Mouse (Mus musculus) adrenal gland, postnatal 10 days (tissue): ENCODE results near the gene Rpl27. TPM values are rescaled to one million over a fixed set of nuclear protein-coding genes. Genes with fewer than 3 reads are reported as not detected.
"Not testable (repeated sequence)": the region's sequence is repeated elsewhere in the genome, so short reads cannot be mapped to it uniquely, and the experiment has no call there.

Experiments
- DNase-seq: peaks from one replicate; pipeline ENCODE4 v3.0.0; 2021; ENCODE audit warnings: mixed read lengths
- long read RNA-seq, 2 experiments: library from polyadenylated mRNA; stranded (forward); transcript quantifications; one replicate each; pipeline ENCODE4 v2.0.0; 2021
- total RNA-seq, 2 experiments: library from RNA; stranded (reverse); gene quantifications; 2 replicates each; pipeline ENCODE4 v1.2.3; 2021

Gene Rpl27
- 10 to 100 TPM; 75.5 to 92.7 TPM for total RNA-seq
- long read RNA-seq, experiment 1, transcript Rpl27-202 (4 exons, 732 nt): minor isoform, 49 of 234 reads
- long read RNA-seq, experiment 1, transcript Rpl27-201 (5 exons, 614 nt): major isoform, 171 of 234 reads
- long read RNA-seq, experiment 1, transcript Rpl27-205 (2 exons, 548 nt): minor isoform, 5 of 234 reads
- long read RNA-seq, experiment 1, partial matches to known transcripts: 3 of 234 reads
- long read RNA-seq, experiment 1, other reads (novel, unspliced or antisense): 6 of 234 reads
- long read RNA-seq, experiment 2, transcript Rpl27-202 (4 exons, 732 nt): minor isoform, 25 of 140 reads
- long read RNA-seq, experiment 2, transcript Rpl27-201 (5 exons, 614 nt): major isoform, 112 of 140 reads
- long read RNA-seq, experiment 2, partial matches to known transcripts: 2 of 140 reads
- long read RNA-seq, experiment 2, other reads (novel, unspliced or antisense): 1 of 140 reads

DNA sequence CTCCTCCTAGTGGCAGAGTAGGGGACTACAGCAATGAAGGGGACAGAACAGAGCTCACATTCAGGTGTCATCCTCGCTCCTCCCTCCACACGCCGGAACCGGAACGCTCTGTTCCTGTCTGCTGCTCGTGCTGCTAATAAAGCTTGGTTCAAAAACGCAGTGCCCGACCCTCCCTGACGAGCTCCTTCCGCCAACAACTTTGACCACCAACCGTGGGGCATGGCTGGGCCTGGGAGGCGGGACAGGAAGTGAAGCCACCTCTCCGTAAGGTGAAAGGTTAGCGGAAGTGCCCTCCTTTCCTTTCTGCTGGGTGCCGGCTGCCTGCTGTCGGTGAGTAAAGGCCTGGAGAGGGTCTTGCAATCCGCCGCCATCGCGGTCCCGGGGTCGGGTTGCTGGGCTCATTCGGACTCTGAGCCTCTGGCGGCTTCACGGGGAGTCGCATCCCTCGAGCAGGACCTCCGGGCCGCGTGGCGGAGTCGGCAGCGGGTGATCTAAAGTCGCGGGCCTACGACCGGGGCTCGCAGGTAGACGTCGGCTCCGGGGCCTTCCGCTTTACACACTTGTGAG is at the start of gene Rpl27:
Rpl27 (plus strand) TSS at position 172 of the 567 bp plus-strand sequence.
- DNase-seq: peak; percentile 96

- peak; percentile 87 for DNase-seq
Observed at GRCm38 (mm10) chr11:101395110-101395509, 47.0 kb upstream of the Rpl27 start.

DNA sequence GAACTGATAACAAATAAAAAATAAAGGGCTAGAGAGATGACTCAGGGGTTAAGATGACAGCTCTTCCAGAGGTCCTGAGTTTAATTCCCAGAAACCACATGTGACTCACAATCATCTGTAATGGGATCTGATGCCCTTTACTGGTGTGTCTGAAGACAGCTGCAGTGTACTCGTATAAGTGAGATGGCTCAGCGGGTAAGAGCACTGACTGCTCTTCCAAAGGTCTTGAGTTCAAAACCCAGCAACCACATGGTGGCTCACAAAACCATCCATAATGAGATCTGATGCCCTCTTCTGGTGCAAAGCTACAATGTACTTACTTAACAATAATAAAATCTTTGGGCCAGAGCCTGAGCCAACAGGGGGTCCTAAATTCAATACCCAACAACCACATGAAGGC is 26.8 kb upstream of the Rpl27 start:
- no peak for DNase-seq

GRCm38 (mm10) chr11:101416433-101417100 is 25.5 kb upstream of the Rpl27 start:
- no peak for DNase-seq

- DNase-seq: peak; percentile 95
Observed at GRCm38 (mm10) chr11:101417101-101417855, 24.8 kb upstream of the Rpl27 start, which contains the start of gene Aarsd1. TSS of gene Aarsd1 (minus strand) at chr11:101417615.

- no peak for DNase-seq
Observed at GRCm38 (mm10) chr11:101418991-101419390, 23.1 kb upstream of the Rpl27 start.

DNA sequence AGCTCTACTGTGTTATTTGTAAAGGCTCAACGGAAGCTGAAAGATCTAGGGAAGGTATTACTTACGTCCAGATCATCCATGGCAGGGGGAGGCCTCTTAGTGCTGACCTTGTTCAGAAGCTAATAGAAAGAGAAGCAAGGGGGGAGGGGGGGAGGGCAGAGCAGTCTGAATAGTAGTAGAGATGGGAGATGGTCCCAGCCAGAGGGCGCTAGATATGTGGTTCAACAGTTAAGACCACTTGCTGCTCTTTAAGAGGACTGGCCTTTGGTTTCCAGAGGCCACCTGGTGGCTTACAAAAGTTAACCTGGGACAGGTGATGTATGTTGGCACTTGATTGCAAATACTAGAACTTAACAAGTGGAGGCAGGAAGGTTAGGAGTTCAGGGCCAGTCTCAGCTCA is 22.5 kb upstream of the Rpl27 start:
- no peak for DNase-seq

- DNase-seq: no peak
Observed at GRCm38 (mm10) chr11:101420148-101420547, 21.9 kb upstream of the Rpl27 start.

DNA sequence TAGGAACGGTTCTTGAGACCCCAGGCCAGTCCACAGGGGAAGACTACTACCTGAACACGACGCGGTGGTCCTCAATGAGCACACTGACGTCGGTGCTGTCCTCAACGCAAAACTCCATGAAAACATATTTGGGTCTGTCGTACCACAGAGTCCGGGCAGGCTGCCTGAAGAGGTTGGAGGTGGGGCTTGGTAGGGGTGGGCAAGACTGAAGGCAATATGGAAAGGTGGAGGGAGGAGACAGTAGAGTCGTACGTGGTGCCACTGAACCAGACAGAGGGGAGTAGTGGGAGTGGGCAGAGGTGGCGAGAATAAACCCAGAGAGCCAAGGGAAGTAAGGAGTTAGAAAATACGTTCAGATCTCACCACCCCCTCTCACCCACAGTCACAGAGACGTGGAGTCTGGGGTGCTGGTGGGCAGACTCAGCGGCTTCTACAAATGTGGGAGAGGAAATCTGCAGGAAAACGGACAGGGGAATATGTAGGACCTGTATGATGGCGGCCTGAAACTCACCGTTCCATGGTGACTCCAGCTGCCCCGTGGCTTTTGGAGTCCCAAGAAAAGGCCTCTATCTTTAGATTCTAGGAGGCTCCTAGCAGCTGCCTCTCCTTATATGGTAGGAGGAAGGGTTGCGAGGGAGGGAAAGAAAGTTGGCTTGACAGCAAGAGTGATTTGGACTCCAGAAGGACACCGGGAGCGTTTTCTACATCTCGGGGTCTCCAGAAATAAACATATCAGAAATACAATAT is 17.8 kb upstream of the Rpl27 start, which contains the start of gene Gm27029:
Gm27029 (minus strand) TSS at position 692 of the 747 bp plus-strand sequence.
- peak; percentile 33 for DNase-seq

DNA sequence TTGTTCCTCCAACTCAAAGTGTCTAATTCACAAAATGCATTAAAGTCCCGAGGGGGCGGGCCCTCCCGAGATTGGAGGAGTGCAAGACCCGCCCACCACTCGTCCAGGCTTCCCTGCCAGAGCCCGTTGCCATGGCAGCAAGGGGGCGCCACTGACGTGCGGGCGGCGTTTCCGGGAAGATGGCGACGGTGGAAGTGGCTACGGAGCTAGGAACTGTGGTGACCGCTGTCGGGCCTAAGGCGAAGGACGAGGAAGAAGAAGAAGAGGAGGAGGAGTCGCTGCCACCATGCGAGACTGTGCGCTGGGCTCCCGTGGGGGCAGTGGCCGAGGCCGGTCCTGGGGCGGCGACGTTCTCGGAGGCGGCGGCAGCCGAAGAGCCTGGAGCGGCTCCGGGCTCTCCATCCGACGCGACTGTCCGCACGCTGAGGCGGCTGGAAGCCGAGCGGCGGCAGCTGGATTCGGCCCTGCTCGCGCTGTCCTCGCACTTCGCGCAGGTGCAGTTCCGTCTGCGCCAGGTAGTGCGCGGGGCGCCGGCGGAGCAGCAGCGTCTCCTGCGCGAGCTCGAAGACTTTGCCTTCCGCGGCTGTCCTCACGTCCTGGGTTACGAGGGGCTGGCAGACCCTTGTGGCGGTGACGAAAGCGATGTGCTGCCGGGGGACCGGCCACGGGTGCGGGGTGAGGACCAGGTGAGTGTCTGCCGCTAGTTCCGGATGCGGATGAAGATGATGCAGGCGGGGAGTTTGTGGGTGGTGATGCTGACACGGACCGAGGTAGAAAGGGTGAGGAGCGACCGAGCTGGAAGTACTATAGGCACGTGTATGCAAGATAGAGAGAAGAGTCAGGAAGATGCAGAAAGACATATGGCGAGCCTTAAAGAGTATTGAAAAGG is 16.9 kb upstream of the Rpl27 start, which contains the start of the genes Rundc1 and Ptges3l:
Rundc1 (plus strand) TSS at position 161 of the 889 bp plus-strand sequence.
Ptges3l (minus strand) TSS at position 409 of the 889 bp plus-strand sequence.
- DNase-seq: peak; percentile 99

DNA sequence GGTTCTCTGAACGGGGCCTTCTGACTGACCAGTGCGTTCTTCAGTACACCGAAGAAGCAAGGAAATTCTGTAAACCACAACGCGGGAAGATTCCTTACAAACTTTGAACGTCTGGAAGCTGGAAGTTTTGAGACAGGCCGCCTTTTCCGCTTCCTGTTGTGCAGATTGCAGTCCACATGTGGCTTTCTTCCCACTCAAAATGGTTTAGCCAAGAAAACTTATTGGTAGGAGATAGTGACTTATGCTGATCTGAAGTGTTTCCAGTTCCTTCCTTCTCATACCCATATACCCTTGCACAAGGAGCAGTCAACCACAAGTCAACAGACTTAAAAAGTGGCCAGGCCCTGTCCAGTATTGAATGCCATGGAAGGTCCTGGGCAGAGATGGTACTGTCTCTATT is 15.9 kb upstream of the Rpl27 start:
- DNase-seq: no peak

GRCm38 (mm10) chr11:101431327-101431726 is 10.8 kb upstream of the Rpl27 start:
- DNase-seq: peak; percentile 31

DNA sequence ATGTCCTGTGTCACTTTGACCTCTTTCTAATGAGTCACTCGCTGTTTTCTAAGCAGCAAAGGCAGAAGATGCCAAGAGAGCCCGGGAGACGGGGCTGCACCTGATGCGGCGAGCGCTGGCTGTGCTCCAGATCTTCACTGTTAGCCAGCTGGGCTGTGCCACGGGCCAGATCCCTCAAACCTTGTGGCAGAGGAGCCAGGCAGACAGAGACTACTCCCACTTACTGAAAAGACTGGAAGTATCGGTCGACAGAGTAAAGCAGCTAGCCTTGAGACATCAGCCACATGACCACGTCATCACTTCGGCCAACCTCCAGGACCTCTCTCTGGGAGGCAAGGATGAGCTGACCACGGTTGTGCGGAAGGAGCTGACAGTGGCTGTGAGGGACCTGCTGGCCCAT is 8.7 kb upstream of the Rpl27 start:
- peak; percentile 18 for DNase-seq

DNA sequence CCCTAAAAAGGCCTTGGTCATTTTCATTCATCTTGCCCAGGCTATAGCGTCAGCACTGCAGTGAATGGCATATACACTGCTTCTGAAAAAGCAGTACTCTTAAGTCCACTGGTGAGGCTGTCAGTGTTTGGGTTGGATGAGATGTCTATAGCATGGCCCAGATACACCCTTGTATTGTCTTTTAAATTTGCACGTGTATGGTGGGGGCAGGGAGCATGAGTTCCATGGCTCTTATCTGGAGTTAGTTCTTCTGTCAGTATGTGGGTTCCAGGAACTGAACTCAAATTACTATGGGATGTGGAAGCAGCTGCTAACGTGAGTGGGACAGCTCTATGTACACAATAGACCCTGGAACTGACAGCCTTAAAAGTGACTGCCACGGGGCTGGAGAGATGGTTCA is 6.3 kb upstream of the Rpl27 start:
- no peak for DNase-seq

DNA sequence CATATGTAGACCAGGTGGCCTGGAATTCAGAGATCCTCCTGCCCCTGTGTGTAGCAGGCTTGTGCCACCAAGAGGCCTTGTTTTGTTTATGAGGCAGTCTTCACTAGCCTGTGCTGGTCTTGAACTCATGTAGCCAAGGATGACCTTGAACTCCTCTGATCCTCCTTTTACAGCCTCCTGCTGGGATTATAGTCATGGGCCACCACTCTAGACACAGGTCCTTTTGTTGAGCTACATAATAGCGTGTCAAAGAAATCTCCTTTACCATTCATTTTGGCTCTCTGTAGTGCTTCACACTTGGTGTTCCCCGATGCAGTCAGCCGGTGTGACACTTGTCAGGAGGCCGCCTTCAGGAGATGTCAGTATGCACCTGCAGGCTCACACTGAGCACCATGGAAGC is 5.2 kb upstream of the Rpl27 start:
- no peak for DNase-seq

GRCm38 (mm10) chr11:101438006-101438405 is 4.1 kb upstream of the Rpl27 start:
- not testable (repeated sequence) for DNase-seq

- not testable (repeated sequence) for DNase-seq
Observed at GRCm38 (mm10) chr11:101441450-101442126, 510 bp upstream of the Rpl27 start.

- DNase-seq: no peak
Observed at GRCm38 (mm10) chr11:101442760-101443159, 662 bp downstream of the Rpl27 start.

- DNase-seq: no peak
Observed at GRCm38 (mm10) chr11:101446319-101446718, 4.2 kb downstream of the Rpl27 start.

GRCm38 (mm10) chr11:101446860-101447259 is 4.8 kb downstream of the Rpl27 start:
- DNase-seq: not testable (repeated sequence)
